Mouse (Mus musculus): Measurements from ENCODE around the gene Mfsd4b4.

DNA sequence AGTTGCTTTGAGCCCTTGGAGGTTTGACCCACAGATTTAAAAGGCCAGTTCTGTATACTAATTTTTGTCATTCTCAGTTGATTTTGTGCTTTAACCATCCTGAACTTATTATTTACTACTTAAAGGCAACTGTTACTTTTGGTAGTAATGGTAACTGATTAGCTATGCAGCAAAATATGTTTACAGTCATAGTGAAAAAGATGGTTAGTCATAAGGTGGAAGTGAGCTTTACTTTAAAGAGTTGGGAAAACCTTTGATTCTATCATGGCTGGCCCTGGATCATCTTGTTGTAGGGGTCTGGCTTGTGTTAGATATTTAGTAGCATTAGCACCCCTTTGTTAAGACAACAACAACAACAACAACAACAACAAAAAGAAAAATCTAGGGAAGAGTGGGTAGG lies 13.6 kb upstream of the Mfsd4b4 start:
- no peak for TF ChIP-seq USF1 (IDR thresholded peaks at IDR 0.05; ENCODE audit: low read depth)
- no peak for TF ChIP-seq CTCF (IDR thresholded peaks at IDR 0.05; ENCODE audit: control insufficient read depth, insufficient read depth, insufficient read length)
- no peak for TF ChIP-seq MAX (IDR thresholded peaks at IDR 0.05)
- TF ChIP-seq FOSL1 (IDR thresholded peaks at IDR 0.05; ENCODE audit: insufficient read depth, low read length, poor library complexity, severe bottlenecking), result no peak
- TF ChIP-seq CEBPB (IDR thresholded peaks at IDR 0.05; ENCODE audit: low read depth), result no peak
- no peak for TF ChIP-seq MYOG (IDR thresholded peaks at IDR 0.05; ENCODE audit: control insufficient read depth, extremely low read depth, insufficient read length)
